Mouse (Mus musculus) bone marrow macrophage, adult 2 months (primary cell): Measurements from ENCODE around the gene Tmprss11e.

ENCODE experiments used
- CTCF ChIP-seq: IDR thresholded peaks from 2 replicates; pipeline ENCODE4 v1.5.1; 2012; ENCODE audit warnings: low read depth, mild to moderate bottlenecking, low read length, moderate library complexity
- POLR2A ChIP-seq: IDR thresholded peaks from 2 replicates; pipeline ENCODE4 v1.6.1; 2012; ENCODE audit warnings: mild to moderate bottlenecking, low read depth, low read length, borderline replicate concordance

DNA sequence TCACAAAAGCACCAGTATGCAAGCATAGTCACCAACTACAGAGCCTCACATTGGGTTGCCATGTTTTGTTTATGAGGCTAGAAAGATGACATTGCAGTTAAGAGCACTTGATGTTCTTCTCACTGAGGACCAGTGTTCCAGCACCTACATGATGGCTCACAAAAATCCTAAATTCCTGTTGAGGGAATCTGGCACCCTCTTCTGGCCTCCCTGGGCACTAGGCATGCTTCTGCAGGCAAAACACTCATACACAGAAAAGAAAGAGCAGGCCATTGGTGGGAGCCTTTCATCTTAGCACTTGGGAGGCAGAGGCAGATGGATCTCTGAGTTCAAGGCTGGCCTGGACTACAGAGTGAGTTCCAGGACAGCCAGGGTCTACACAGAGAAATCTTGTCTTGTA, 25.4 kb upstream of the Tmprss11e start:
- TF ChIP-seq CTCF (no peak), POLR2A (no peak)
